In the genomic region with DNA sequence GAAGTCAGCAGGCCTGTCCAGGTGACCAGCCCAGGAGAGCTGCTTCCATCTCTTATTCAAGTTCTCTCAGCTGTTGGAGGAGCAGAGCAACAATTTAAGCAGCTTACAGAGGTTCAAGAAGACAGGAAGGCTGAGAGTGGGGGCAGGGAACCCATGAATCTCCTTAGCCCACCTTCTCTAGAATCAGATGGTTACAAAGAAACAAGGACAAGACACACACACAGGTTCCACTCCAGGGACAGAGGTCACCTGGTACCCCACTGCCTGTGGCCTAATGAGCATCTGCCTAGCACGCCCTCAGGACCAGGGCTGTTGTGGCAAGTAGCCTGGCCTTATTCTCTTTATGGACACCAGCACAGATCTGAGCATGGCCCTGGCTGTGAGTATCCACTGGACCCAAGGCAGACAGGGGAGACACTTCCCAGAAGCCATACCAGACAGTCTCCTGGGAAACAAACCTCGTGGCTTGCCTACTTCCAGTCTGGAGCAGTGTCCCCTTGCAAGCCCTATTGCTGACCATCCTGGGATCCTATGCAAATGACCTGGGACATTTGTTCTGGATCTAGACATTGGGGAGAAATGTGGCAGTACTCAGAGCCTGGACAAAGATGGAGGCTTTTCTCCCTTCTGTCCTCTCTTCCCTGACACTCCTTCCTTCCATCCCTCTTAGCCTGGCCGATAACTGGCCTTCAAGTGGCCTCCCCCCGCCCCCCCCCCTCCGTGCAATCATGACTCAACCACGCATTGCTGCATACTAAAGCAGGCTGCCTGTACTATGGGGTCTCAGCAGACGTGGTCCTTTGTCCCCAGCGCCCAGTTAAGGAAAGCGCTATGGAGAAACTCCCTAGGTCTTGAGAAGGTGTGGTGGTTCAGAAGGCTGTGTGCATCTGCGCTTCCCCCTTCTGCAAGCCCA, we compare ENCODE assay signal across 9 mouse cellular contexts. TPM values are rescaled to one million over a fixed set of nuclear protein-coding genes. Genes with fewer than 3 reads are reported as not detected.
DNase-seq lines count a peak whose midpoint lies in the region; ATAC-seq lines count a peak whose summit lies in the region.
"Had no signal": no experiment of that assay in that cellular context is flagged by ENCODE, and none has a peak within 500 bp of the region (broad histone marks: within the 10 kb centered on the region; RNA-seq: fewer than 3 reads in every experiment).

No protein-coding gene starts in this region.

- peak; percentile 29 for ATAC-seq in heart, embryonic 16.5 days (replicated peaks; ENCODE audit: extremely low read depth, insufficient read depth, low FRiP score)
- 0 out of 2 replicates have a peak, but pooled peaks have one; percentile 37 for ATAC-seq in embryonic facial prominence, embryonic 12.5 days (ENCODE audit: insufficient number of reproducible peaks, insufficient read depth, low FRiP score, low TSS enrichment)
- peak; percentile 29; the same call in 1 of the 2 replicates for ATAC-seq in intestine, embryonic 15.5 days
- ATAC-seq in neural tube, embryonic 14.5 days (ENCODE audit: low read depth): peak; percentile 59
- ATAC-seq: Patski had no signal

- peaks cover 30% of the 10 kb centered on the region for H3K4me1 ChIP-seq in heart, embryonic 16.5 days (ENCODE audit: control insufficient read depth, insufficient read depth, low read length)
- peaks cover 24% of the 10 kb centered on the region for H3K4me1 ChIP-seq in embryonic facial prominence, embryonic 12.5 days
- peaks cover 18% of the 10 kb centered on the region; the same call in 1 of the 2 replicates for H3K4me1 ChIP-seq in intestine, embryonic 15.5 days (replicated peaks)
- peaks cover 40% of the 10 kb centered on the region for H3K4me1 ChIP-seq in neural tube, embryonic 14.5 days (ENCODE audit: control insufficient read depth, insufficient read depth, low read length)

- H3K9ac ChIP-seq in heart, embryonic 16.5 days (ENCODE audit: low read length): peak overlapping the region; percentile 87
- H3K9ac ChIP-seq in embryonic facial prominence, embryonic 12.5 days: peak overlapping the region; percentile 80
- H3K9ac ChIP-seq in intestine, embryonic 15.5 days: peak overlapping the region; percentile 57
- peak overlapping the region; percentile 88 for H3K9ac ChIP-seq in neural tube, embryonic 14.5 days (replicated peaks; ENCODE audit: low read depth, low read length)

- H3K36me3 ChIP-seq in heart, embryonic 16.5 days (ENCODE audit: control insufficient read depth, insufficient read depth): no peaks in the 10 kb centered on the region
- H3K36me3 ChIP-seq in embryonic facial prominence, embryonic 12.5 days: no peaks in the 10 kb centered on the region
- H3K36me3 ChIP-seq in intestine, embryonic 15.5 days: no peaks in the 10 kb centered on the region
- no peaks in the 10 kb centered on the region for H3K36me3 ChIP-seq in neural tube, embryonic 14.5 days (ENCODE audit: control insufficient read depth, insufficient read depth, low read length)

- peaks cover 8% of the 10 kb centered on the region for H3K27me3 ChIP-seq in heart, embryonic 16.5 days (ENCODE audit: control insufficient read depth, insufficient read depth, low read length)
- no peaks in the 10 kb centered on the region for H3K27me3 ChIP-seq in embryonic facial prominence, embryonic 12.5 days
- H3K27me3 ChIP-seq in intestine, embryonic 15.5 days (replicated peaks): 0 out of 2 replicates have a peak, but pooled peaks cover 3% of the 10 kb centered on the region
- H3K27me3 ChIP-seq in neural tube, embryonic 14.5 days (ENCODE audit: control insufficient read depth, insufficient read depth, low read length): no peaks in the 10 kb centered on the region

- no peaks in the 10 kb centered on the region for H3K9me3 ChIP-seq in heart, embryonic 16.5 days (replicated peaks; ENCODE audit: control insufficient read depth, low read length)
- H3K9me3 ChIP-seq in embryonic facial prominence, embryonic 12.5 days: no peaks in the 10 kb centered on the region
- no peaks in the 10 kb centered on the region for H3K9me3 ChIP-seq in intestine, embryonic 15.5 days
- no peaks in the 10 kb centered on the region for H3K9me3 ChIP-seq in neural tube, embryonic 14.5 days (ENCODE audit: control insufficient read depth, low read length)

- DNase-seq in heart, postnatal 25 days (ENCODE audit: low spot score): no peak
- no peak for DNase-seq in spleen, postnatal 14 days (ENCODE audit: low spot score in 2 of 2)
- DNase-seq in adrenal gland, postnatal 14 days: no peak
- no peak for DNase-seq in left cerebral cortex, adult 8-10 months (ENCODE audit: low spot score in 2 of 2)

- peak overlapping the region; percentile 73 for H3K4me3 ChIP-seq in heart, embryonic 16.5 days (ENCODE audit: low read length)
- H3K4me3 ChIP-seq in embryonic facial prominence, embryonic 12.5 days: peak overlapping the region; percentile 59
- H3K4me3 ChIP-seq in intestine, embryonic 15.5 days (replicated peaks): peak overlapping the region; percentile 64
- H3K4me3 ChIP-seq in neural tube, embryonic 14.5 days (ENCODE audit: low read depth, low read length): peak overlapping the region; percentile 34

- 10% methylated on average over 10 of the region's 10 CpGs for WGBS in heart, embryonic 16.5 days
- 10% methylated on average over 10 of the region's 10 CpGs for WGBS in embryonic facial prominence, embryonic 12.5 days
- 10% methylated on average over 10 of the region's 10 CpGs for WGBS in intestine, embryonic 15.5 days
- WGBS in neural tube, embryonic 14.5 days: 3% methylated on average over 10 of the region's 10 CpGs

- peak overlapping the region; percentile 82 for H3K27ac ChIP-seq in heart, embryonic 16.5 days (ENCODE audit: low read length)
- peak overlapping the region; percentile 94 for H3K27ac ChIP-seq in embryonic facial prominence, embryonic 12.5 days
- H3K27ac ChIP-seq in intestine, embryonic 15.5 days: peak overlapping the region; percentile 71; the same call in 1 of the 2 replicates
- peak overlapping the region; percentile 100 for H3K27ac ChIP-seq in neural tube, embryonic 14.5 days (ENCODE audit: low read depth, low read length)

- peak overlapping the region; percentile 98 for H3K4me2 ChIP-seq in heart, embryonic 16.5 days (ENCODE audit: low read depth, low read length)
- H3K4me2 ChIP-seq in embryonic facial prominence, embryonic 12.5 days (replicated peaks): peak overlapping the region; percentile 67
- H3K4me2 ChIP-seq in intestine, embryonic 15.5 days (replicated peaks): peak overlapping the region; percentile 100
- peak overlapping the region; percentile 74 for H3K4me2 ChIP-seq in neural tube, embryonic 14.5 days (ENCODE audit: low read depth, low read length)

- intact Hi-C loops in heart, postnatal 25 days (cut with DNase I): no loop called here

RNA-seq across cellular contexts. Expression of a gene that starts 38.5 kb away (rescaled TPM):
- 0.20 TPM in 1 of 2 replicates, not detected in the other for polyA plus RNA-seq in heart, embryonic 16.5 days (2015; fragmentation: Nextera tagmentation; extraction: Ambion mirVana)
- total RNA-seq in heart, postnatal 25 days (2021): not detected
- polyA plus RNA-seq in embryonic facial prominence, embryonic 12.5 days (2016; fragmentation: Nextera tagmentation; extraction: Ambion mirVana): not detected in 2 replicates
- not detected in 2 replicates for polyA plus RNA-seq in intestine, embryonic 15.5 days (2015; fragmentation: Nextera tagmentation; extraction: Ambion mirVana)
- 0.63 and 1.4 TPM in 2 replicates for polyA plus RNA-seq in neural tube, embryonic 14.5 days (2014; fragmentation: Nextera tagmentation; extraction: Ambion mirVana)
- not detected in 2 replicates for total RNA-seq in adrenal gland, postnatal 14 days (2021)
- not detected for total RNA-seq in left cerebral cortex, adult 8-10 months (2022)
- polyA plus RNA-seq: Patski had no signal
